Mouse (Mus musculus) spleen, adult 2 months (tissue): ENCODE measurements around the gene Asb18. TPM values are rescaled to one million over a fixed set of nuclear protein-coding genes. Genes with fewer than 3 reads are reported as not detected.

ENCODE experiments used
- DNase-seq, 2 experiments: peaks; one replicate each; pipeline versions ENCODE4 v3.0.0 to v3.0.0-alpha.2; 2012 to 2021; ENCODE audit warnings: low spot score in 2 of 2, low read depth in 1 of 2
- H3K27ac ChIP-seq: fragments of 200-500 bp; 2 replicates; pipeline ENCODE4 v1.5.1; 2012; ENCODE audit warnings: low read length, inconsistent platforms; ENCODE audit not compliant: insufficient read depth
- H3K27me3 ChIP-seq: fragments of 200-500 bp; 2 replicates; pipeline ENCODE4 v1.6.1; 2012; ENCODE audit warnings: mild to moderate bottlenecking, moderate library complexity, low read length, inconsistent platforms; ENCODE audit not compliant: control insufficient read depth, insufficient read depth
- H3K36me3 ChIP-seq: fragments of 200-500 bp; 2 replicates; pipeline ENCODE4 v1.6.1; 2012; ENCODE audit warnings: mild to moderate bottlenecking, low read length, inconsistent platforms; ENCODE audit not compliant: control insufficient read depth, insufficient read depth
- H3K4me1 ChIP-seq: fragments of 200-500 bp; 2 replicates; pipeline ENCODE4 v1.6.1; 2011; ENCODE audit warnings: inconsistent platforms; ENCODE audit not compliant: control insufficient read depth, insufficient read depth, insufficient read length
- H3K4me3 ChIP-seq: fragments of 200-500 bp; 2 replicates; pipeline ENCODE4 v1.5.1; 2011; ENCODE audit warnings: mild to moderate bottlenecking, inconsistent platforms; ENCODE audit not compliant: insufficient read depth, insufficient read length; ENCODE audit errors: extremely low read depth
- CTCF ChIP-seq: fragments of 200-500 bp; IDR thresholded peaks from 2 replicates; pipeline ENCODE4 v1.5.1; 2011; ENCODE audit warnings: mild to moderate bottlenecking, inconsistent platforms; ENCODE audit not compliant: insufficient read depth, insufficient read length, insufficient replicate concordance; ENCODE audit errors: extremely low read depth
- POLR2A ChIP-seq: fragments of 200-500 bp; IDR thresholded peaks from 2 replicates; pipeline ENCODE4 v1.6.1; 2011; ENCODE audit warnings: low read depth, low read length, inconsistent platforms
- WGBS: fragments of 180-500 bp; shearing (Covaris S2); methylation state at CpG from one replicate; pipeline ENCODE4 v1.1.7; 2018; 5-methylcytosine and 5-hydroxymethylcytosine counted together
- polyA plus RNA-seq: library from polyadenylated mRNA; depleted of rRNA; stranded (reverse); fragments of >200 nt; gene quantifications from 2 replicates; pipeline ENCODE4 v1.2.3, GENCODE M21; 2012

The Asb18 gene
- polyA plus RNA-seq, 1 experiment: not detected

- DNase-seq: no peak
- no peaks in the 10 kb centered on the region for H3K36me3 ChIP-seq
- WGBS: 22% methylated on average over 9 of the region's 9 CpGs
- no peaks in the 10 kb centered on the region; the same call in 1 of the 2 replicates for H3K4me1 ChIP-seq
- H3K4me3 ChIP-seq: no peak overlapping the region
- H3K27ac ChIP-seq: no peak overlapping the region
- H3K27me3 ChIP-seq: no peaks in the 10 kb centered on the region; the same call in 1 of the 2 replicates
- TF ChIP-seq POLR2A: no peak
- no peak for TF ChIP-seq CTCF
These were observed 46.9 kb downstream of the Asb18 start for GRCm38 (mm10) chr1:89967585-89967984.

GRCm38 (mm10) chr1:89964426-89964825 is 50.0 kb downstream of the Asb18 start:
- no peaks in the 10 kb centered on the region; the same call in 1 of the 2 replicates for H3K4me1 ChIP-seq

GRCm38 (mm10) chr1:89963296-89963695 is 51.2 kb downstream of the Asb18 start:
- no peak for DNase-seq
- Histone ChIP-seq H3K27me3 (no peaks in the 10 kb centered on the region; the same call in 1 of the 2 replicates), H3K4me3 (no peak overlapping the region), H3K36me3 (no peaks in the 10 kb centered on the region), H3K4me1 (no peaks in the 10 kb centered on the region; the same call in 1 of the 2 replicates), H3K27ac (no peak overlapping the region)
- WGBS: 84% methylated on average over 2 of the region's 2 CpGs
- TF ChIP-seq CTCF: no peak
- no peak for TF ChIP-seq POLR2A

More at GRCm38 (mm10) chr1:89964426-89964825, 50.0 kb downstream of the Asb18 start:
- Histone ChIP-seq H3K4me3 (no peak overlapping the region), H3K27me3 (no peaks in the 10 kb centered on the region; the same call in 1 of the 2 replicates), H3K36me3 (no peaks in the 10 kb centered on the region), H3K27ac (no peak overlapping the region)
- TF ChIP-seq CTCF: no peak
- TF ChIP-seq POLR2A: no peak
- WGBS: 81% methylated on average over 12 of the region's 12 CpGs
- no peak for DNase-seq

- Histone ChIP-seq H3K36me3 (no peaks in the 10 kb centered on the region), H3K27ac (no peak overlapping the region), H3K4me1 (no peaks in the 10 kb centered on the region), H3K27me3 (no peaks in the 10 kb centered on the region), H3K4me3 (no peak overlapping the region)
- no peak for TF ChIP-seq CTCF
- no peak for TF ChIP-seq POLR2A
- DNase-seq: no peak
- 48% methylated on average over 13 of the region's 13 CpGs for WGBS
These were observed 52.4 kb downstream of the Asb18 start for GRCm38 (mm10) chr1:89962092-89962491.

GRCm38 (mm10) chr1:89959393-89959792 is 55.1 kb downstream of the Asb18 start:
- Histone ChIP-seq H3K4me1 (no peaks in the 10 kb centered on the region), H3K27me3 (no peaks in the 10 kb centered on the region), H3K4me3 (no peak overlapping the region), H3K27ac (no peak overlapping the region), H3K36me3 (no peaks in the 10 kb centered on the region)
- 76% methylated on average over 4 of the region's 4 CpGs for WGBS
- TF ChIP-seq POLR2A (no peak), CTCF (no peak)
- DNase-seq: no peak

GRCm38 (mm10) chr1:89943202-89943601 is 71.3 kb downstream of the Asb18 start:
- TF ChIP-seq POLR2A (no peak), CTCF (peak; percentile 47; the same call in 1 of the 2 replicates)
- 4% methylated on average over 16 of the region's 16 CpGs for WGBS
- peak in 1 of 2 experiments; percentile 20 for DNase-seq
- Histone ChIP-seq H3K27me3 (peaks cover 19% of the 10 kb centered on the region), H3K27ac (no peak overlapping the region), H3K4me3 (no peak overlapping the region), H3K36me3 (no peaks in the 10 kb centered on the region), H3K4me1 (no peaks in the 10 kb centered on the region; the same call in 1 of the 2 replicates)

- H3K4me1 ChIP-seq: no peaks in the 10 kb centered on the region; the same call in 1 of the 2 replicates
- TF ChIP-seq CTCF (no peak), POLR2A (no peak)
- peaks cover 19% of the 10 kb centered on the region for H3K27me3 ChIP-seq
- H3K27ac ChIP-seq: no peak overlapping the region
- no peak overlapping the region for H3K4me3 ChIP-seq
- whole genome bisulfite sequencing: 15% methylated on average over 15 of the region's 15 CpGs
- no peak for DNase-seq
- no peaks in the 10 kb centered on the region for H3K36me3 ChIP-seq
These were observed 72.0 kb downstream of the Asb18 start for GRCm38 (mm10) chr1:89942395-89942976.
